Mouse (Mus musculus) Muller cell, postnatal 12 days (primary cell): Measurements from ENCODE around the gene Trp53bp1.

Experiments used
- DNase-seq: peaks from one replicate; pipeline ENCODE4 v3.0.0-alpha.2; 2015; ENCODE audit errors: inconsistent ontology term

Trp53bp1 gene

DNA sequence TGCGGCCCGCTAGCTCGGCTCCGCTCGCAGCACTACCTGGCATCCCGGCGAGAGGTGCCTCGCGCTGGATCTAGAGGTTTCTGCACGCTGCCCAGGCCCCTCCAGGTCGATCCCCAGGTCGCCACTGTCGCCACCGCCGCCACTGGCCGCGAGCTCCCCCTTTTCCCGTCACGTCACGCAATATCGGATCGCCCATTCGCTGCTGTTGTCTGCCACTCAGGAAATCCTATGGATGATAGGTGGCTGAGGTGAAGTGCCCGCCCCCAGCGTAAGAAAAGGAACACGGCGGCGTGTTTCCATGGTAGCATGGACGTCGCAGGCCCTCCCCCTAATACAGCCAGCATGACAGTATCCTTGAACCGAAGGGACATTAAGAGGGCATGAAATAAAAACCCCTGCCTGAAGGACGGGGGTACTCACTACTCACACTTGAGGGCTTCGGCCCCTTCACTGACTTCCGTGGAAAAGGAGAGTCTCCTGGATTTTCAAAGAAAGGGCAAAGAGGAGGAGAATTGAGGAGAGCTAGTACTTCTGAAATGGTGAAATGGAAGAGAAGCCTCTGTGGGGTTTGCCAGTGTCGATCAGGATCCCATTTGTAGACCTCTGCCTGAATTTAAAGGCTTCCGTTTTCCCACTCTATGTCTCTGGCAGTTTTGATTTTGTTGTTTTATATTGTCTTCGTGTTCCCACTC lies at the start of gene Trp53bp1:
Gene Trp53bp1, minus strand, starts transcription at position 172 of the 692 bp plus-strand sequence.
- DNase-seq, result peak; percentile 97

DNA sequence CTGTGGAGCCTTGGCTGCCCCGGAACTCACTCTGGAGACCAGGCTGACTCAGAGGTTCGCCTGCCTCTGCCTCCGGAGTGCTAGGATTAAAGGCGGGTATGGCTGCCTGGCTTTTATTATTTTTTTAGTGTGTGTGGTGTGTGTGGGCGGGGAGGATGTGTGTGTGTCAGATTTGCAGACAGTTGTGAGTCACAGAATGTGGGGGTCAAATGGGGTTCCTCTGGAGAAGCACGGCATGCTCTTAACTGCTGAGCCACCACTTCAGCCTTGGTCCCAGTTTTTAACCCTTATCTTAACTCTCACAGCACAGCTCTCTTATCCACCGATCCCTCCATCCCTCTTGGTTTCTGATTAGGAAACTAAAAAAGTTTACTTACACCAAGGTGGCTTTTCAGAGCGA lies 45.1 kb upstream of the Trp53bp1 start:
- no peak for DNase-seq

DNA sequence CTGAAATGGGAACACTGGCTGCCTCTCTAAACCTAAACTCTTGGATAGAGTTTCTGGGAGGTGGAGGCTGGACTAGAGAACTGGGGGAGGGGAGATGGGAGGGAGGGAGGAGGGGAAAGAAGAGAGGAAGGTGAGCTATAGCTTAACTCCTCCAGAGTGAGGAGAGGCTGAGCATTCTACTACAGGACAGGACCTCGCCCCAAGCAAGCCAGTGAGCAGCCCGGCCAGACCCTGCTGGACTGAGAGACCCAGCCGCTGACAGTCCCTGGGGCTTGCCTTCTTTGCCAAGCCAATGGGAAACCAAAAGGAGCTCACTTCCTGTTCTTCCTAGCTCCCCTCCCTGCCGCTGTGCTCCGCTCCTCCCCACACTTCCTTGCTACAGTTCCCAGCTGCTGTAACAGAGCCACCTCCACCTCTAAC lies 37.8 kb upstream of the Trp53bp1 start:
- no peak for DNase-seq

DNA sequence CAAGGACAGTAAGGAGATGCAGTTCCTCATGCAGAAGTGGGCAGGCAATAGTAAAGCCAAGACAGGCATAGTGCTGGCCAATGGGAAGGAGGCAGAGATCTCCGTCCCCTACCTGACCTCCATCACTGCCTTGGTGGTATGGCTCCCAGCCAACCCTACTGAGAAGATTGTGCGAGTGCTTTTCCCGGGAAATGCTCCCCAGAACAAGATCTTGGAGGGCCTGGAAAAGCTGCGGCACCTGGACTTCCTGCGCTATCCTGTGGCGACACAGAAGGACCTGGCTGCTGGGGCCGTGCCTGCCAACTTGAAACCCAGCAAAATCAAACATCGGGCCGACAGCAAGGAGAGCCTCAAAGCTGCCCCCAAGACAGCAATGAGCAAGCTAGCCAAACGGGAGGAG lies 28.8 kb upstream of the Trp53bp1 start:
- no peak for DNase-seq

DNA sequence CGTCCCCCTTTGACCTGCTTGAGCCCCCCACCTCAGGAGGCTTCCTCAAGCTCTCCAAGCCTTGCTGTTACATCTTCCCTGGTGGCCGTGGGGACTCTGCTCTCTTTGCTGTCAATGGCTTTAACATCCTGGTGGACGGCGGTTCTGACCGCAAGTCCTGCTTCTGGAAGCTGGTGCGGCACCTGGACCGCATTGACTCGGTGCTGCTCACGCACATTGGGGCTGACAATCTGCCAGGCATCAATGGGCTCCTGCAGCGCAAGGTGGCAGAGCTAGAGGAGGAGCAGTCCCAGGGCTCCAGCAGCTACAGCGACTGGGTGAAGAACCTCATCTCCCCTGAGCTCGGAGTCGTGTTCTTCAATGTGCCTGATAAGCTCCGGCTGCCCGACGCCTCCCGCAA lies 28.3 kb upstream of the Trp53bp1 start:
- DNase-seq, result no peak

DNA sequence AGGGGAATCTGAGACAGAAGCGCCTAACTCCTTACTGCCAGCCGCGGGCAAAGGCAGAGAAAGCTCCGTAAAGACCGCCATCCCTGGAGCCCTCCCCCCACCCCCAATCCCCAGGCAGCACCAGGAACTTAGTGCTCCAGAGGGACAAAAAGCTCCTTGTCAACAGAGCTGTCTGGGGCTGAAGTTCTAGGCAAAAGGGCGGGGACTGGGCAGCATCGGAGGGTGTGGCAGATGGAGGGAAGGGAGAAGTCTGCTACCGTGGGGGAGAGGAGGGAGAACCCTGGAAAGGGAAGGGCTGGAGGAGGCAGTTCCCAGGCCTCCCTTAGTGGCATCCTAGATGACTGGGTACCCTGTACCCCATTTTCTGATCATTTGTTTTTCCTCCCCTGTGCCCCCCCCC lies 26.9 kb upstream of the Trp53bp1 start:
- DNase-seq, result no peak

DNA sequence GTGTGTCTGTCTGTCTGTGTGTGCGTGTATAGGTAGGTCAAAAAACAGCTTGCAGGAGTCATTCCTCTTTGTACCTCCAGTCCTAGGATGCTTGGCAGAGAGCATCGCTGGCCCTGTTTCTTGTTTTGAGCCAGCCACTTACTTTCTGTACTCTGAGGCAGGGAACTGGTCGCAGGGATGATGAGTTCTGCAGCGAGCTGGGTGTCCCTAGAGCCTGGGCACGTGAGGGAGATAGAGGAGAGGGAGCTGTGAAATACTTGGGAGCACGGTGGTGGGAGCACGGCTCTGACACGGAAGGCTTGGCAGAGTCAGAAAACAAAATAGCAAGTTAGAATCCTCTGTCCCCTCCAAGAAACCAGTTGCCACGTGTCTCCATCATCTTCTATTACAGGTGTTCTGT lies 26.5 kb upstream of the Trp53bp1 start:
- DNase-seq, result no peak

DNA sequence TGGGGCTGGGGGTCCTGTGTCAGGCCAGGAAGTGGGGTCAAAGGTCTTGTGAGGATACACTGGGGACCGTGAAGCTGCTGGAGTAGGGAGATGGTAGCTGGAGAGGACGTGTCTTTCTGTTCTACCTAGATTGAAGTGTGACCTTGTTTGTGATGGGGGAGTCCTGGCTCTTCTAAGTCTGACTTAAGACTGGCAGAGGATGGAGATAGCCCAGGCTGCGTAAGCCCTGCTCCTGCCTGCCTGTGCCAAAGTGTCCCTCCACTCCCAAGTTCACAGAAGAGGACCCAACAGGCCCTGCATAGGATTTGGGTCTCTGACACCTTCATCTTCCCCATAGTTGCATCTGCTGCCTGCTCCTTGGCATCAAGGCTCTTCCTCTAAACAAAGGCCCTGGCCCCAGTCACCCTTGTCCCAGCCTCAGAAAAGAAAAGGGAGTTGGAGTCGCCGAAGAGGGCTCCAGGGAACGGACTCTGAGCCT lies 25.6 kb upstream of the Trp53bp1 start:
- DNase-seq, result no peak

DNA sequence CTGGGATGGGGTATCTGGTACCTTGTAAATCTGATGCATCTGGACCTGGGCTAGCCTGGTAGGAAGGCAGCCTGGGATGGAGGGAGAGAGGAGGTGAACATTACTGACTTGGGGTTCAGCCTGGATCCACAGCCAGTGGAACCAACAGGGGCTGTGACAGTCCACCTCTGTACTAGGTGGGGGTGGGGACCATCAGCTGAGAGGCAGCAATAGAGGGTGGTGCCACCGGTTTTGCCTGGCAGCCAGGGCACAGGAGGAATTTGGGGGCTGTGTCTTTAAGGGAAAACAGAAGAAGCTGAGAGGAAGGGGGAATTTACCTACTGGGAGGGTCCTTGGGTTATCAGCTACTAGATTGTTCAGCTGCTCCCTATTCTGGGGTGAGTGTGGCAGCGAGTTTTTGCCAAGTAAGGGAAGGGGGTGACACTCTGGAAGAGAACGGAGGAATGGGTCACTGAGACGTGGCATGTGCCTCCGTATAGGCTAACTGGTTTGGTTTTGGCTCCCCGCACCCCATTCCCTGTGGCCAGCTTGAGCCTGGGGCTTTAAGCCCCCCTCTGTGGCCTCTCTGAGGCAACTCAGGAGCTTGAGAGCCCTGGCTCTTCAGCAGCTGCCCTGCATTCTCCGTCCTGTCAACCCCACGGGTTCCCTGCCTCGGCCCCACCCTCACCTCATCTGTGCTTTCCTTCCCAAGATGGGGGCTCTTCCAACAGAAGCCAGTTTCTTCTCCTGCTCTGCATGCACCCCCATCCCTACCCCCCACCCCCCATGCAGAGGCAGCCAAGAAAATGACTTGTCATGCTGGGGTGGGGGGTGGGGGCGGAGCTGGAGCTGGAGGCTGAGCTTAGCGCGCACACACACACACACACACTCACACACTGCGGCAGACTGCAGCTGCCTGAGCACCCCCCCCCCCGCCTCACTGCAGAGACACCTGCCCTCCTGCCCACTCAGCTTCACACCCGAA lies 24.7 kb upstream of the Trp53bp1 start:
- peak; percentile 50 for DNase-seq

DNA sequence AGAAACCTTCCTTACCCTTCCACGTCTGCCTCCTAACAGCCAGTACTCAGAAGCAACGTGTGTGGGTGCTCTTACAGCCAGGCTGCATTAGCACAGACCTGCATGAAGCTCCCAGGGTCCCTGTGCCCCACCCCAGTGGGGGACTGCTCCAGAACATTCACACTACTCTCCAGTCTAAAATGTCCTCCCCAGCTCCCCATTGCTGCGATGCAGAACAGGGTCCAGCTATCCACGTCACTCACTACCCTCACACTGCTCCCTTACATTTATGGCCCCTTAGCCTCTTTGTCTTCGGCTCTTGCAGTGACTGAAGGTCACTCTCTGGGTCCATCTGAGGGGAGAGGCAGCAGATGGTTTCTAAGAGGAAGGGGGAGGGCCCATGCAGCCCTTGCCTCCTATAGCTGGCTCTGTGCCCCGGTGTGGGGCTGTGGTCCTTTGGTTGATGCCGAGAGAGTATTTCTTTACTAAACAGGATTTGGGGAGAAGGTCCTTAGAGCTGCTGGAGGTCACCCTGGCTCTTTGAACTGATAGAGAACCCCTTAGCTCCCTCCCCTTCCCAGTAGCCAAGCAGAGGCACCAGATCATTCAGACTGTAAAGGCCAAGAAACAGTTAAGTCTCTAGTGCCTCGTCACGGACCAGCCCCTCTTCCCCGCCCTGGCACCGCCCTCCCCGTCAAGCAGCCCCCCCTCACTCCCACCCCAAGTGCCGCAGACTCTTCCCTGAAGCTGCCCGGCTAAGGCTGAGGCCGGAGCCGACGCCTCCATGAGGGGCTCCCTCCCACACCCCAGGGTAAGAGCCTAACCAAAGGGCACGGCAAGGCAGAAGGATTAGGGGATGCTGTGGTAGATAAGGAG lies 23.8 kb upstream of the Trp53bp1 start:
- DNase-seq, result peak; percentile 76

DNA sequence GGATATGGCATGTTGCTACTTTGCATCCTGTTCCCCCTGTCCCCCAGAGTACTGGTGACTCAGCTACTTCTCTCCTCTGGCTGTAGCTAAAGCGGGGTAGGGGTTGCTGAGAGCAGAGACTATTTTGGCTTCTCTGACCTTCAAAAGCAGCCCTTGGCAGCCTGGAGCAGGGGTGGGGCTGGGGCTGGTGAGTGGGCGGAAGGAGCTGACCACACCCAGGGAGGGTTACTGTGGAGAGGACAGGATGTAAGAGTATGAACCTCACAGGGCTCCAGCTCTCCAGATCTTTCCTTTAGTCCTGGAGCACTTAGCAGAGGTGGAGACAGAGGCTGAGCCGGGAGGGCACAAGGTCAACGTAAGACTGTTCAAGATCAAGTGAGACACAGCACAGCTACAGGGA lies 23.0 kb upstream of the Trp53bp1 start:
- DNase-seq, result no peak

DNA sequence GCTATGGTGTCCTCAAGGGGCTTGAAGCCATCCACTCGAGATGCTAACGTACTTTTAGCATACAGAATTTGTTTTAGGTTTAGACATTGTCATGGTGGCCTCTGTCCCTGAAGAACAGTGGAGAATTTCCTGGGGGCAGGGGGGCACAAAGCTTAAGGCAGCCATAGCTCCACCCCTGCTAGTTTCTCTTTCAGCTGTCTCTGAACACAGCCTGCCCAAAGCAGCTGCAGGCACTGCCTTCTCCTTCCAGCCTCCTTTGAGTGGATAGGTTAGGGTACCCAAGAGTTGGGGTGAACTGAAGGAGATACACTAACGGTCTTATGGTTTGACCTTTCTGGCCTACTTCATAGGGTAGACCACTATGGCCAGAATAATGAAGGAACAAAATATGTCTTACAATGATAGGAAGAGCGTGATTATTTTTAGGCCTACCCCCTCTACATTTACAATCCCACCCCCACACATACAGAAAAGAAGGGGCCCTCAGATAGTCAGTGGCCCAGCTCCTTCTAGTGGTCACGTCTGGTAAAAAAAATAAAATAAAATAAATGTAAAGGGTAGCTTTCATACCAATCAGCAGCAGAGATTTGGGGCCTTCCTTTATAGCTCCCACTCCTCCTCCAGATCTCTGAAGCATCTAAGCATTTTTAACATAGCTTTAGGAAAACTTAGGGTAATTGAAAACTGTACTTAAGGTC lies 21.3 kb upstream of the Trp53bp1 start:
- DNase-seq, result no peak

DNA sequence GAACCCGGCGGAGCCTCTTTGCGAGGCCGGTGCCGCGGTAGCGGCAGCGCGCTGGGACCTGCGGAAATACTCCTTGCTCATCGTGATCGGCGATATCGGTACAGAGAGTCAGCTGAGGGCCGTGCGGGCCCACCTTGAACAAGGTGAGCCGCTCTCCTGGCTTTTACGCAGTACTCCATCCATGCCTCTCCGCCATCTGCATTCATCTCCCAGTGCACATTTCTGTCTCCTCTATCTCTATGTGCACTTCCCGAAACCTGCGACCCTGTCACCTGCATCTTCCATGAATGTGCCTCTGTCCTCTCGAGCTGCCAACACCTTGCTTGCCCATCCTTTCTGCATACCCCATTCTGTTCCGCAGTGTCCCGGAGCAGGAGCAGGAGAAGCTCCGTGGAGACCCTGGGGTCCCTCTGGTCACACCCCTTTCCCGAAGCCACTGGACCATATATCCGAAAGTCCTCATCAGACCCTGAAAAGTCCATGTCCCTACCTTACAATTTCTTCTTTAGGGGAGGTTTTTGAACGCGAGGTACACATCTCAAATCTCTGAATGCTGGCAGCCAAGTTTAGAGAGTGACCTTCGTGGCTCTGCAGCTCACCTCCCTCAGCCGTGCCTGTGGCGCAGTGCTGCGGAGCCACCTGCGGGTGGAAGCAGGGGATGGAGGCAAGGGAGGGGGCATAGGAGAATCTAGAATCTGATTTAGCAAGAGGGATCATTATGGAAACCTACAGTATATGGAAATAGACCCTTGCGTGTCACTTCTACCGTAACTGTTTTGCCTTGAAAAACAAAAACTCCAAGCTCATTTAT lies 18.7 kb upstream of the Trp53bp1 start:
- peak; percentile 20 for DNase-seq

DNA sequence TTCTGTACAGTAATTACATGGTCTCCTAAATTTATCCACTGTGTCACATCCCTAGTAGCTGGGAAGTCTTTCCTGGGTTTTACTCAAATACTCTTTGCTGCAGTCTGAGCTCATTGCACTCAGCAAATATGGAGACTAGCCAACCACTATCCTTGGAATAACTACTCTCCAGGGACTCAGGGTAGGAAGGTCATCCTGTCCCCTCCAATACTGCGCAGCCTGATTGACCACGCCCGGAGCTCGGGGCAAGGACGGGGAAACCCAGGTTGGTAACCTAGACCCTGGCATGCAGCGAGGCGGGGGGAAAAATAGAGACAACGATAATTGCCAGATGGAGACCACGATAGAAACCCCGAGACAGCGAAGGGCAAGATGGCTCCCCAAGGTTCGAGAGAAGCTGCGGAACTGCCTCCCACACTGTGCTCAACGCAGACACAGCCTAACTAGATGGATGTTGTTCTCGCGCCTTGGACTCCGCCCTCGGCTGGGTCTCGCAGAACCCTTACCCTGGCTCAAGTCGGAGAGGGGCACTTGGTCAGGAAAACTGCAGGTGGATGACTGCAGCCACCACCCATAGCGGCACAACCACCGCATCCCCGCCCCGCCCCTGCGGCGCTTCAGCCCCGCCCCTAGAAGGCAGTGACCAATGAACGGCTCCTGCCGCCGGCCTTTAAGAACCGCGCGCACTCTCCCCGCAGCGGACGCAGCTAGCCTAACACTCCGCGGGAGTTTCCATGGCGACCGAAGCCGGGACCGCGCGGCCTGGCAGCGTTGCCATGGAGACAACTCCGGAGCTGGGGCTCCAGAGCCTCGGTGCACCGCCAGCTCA lies 17.9 kb upstream of the Trp53bp1 start, which contains the start of gene Map1a:
Gene Map1a, plus strand, starts transcription at position 700 of the 829 bp plus-strand sequence.
- DNase-seq, result peak; percentile 94

DNA sequence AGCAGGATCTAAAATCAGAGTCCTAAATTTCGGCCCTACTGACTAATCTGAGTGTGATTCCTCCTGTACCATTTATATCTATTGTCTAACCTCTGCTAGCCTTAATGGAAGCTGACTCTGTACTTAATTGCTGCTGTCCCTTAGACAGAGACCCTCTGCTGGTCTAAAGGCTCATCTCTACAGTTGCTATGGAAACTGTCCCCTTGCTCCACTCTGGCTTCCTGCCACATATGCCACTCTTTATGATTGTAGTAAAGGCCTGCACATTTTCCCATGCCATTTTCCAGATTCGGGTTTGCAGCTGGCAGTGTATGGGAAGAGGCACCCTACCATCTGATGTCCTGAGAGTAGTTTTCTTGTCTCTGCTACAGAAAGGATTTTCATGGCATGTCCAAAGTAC lies 16.6 kb upstream of the Trp53bp1 start:
- DNase-seq, result no peak

DNA sequence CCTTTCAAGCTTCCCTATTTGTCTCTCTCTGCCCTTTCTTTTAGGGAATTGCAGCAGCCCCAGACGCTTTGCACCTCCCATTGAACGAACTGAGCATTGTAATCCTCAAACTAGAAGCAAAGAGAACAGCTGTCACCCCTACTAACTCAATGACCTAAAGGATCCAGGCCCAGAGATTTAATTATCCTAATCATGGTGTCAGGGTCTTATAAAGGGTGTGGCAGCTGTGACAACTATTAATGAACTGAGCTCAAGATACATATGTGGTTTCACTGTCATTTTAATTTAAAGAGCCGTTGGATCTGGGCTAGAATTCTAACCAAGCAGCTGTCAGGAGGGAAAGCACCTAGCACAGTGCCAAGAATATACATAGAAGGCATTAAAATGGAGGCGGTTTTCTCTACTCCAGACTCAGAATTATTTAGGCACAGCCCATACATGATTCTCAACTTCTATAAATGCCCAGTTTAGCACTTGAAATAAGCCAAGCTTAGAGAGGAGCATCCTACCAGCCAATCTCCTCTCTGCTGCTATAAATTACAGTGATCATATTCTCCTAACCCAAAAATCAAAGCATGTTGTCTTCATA lies 815 bp upstream of the Trp53bp1 start:
- no peak for DNase-seq

DNA sequence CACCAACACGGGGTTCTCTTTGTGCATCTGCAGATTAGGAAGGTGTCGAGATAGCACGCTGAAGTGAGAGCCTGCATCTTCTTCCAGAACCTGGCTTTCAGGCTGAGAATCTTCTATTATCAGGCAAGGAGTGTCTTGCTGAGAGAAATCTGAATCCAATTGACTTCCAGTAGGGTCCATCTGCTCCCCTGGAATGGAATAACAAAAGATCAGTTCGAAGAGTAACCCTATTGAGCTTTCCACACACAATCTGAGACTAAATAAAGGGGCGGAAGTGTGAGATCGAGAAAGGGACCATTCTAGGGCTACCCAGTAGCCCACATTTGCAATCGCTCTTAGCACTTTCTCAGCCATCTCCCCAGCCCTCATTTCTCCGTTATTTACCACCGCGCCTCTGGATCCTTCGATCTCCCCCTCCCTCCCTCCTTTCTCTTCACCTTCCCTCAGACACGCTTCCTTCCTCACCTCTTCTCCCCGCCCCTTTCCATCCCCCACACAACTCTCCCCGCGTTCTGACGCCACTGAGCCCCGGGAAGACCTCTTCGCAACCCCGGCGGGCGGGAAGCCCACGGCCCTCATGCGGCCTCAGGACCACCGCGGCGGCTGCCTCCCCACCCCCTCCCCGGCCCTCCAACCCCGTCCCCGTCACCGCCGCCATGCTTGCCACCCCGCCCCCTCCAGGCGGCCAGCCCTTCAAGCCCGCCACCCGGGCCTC lies 529 bp downstream of the Trp53bp1 start:
- DNase-seq, result no peak

DNA sequence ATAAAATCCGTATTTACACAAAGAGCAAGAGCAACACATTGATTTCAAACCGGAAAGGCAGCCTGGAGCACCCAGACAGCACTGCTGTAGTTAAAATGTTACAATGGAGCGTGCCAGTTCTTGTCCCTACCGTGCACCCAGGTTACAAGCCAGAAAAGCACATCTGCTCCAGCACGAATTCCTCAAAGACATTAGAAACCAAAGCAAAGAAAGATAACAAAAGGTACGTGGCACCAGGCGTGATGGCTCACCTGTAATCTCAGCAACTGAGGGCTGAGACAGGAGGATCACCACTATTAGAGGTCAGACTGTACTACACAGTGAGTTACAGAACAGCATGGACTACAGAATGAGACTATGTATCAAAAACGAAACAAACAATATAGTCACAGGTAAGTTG lies 2.8 kb downstream of the Trp53bp1 start:
- no peak for DNase-seq
